Mouse (Mus musculus) adrenal gland, postnatal 36 days (tissue): Measurements from ENCODE around the gene Ankle2. TPM values are rescaled to one million over a fixed set of nuclear protein-coding genes. Genes with fewer than 3 reads are reported as not detected.

Experiments
- DNase-seq, 2 experiments: peaks; one replicate each; pipeline ENCODE4 v3.0.0; 2021; ENCODE audit warnings: mixed read lengths in 1 of 2
- long read RNA-seq, 2 experiments: library from polyadenylated mRNA; stranded (forward); transcript quantifications; one replicate each; pipeline ENCODE4 v2.0.0; 2021; ENCODE audit warnings: borderline sequencing depth in 2 of 2
- total RNA-seq, 2 experiments: library from RNA; stranded (reverse); gene quantifications; 2 replicates each; pipeline ENCODE4 v1.2.3; 2021

Ankle2 gene
- 10 to 100 TPM; 43.7 to 44.9 TPM for total RNA-seq
- long read RNA-seq, experiment 1, full-length matches to known transcripts: 22 of 34 reads
- long read RNA-seq, experiment 1, partial matches to known transcripts: 12 of 34 reads
- long read RNA-seq, experiment 1, other reads (novel, unspliced or antisense): 0 of 34 reads
- long read RNA-seq, experiment 2, full-length matches to known transcripts: 9 of 14 reads
- long read RNA-seq, experiment 2, partial matches to known transcripts: 1 of 14 reads
- long read RNA-seq, experiment 2, other reads (novel, unspliced or antisense): 4 of 14 reads

DNA sequence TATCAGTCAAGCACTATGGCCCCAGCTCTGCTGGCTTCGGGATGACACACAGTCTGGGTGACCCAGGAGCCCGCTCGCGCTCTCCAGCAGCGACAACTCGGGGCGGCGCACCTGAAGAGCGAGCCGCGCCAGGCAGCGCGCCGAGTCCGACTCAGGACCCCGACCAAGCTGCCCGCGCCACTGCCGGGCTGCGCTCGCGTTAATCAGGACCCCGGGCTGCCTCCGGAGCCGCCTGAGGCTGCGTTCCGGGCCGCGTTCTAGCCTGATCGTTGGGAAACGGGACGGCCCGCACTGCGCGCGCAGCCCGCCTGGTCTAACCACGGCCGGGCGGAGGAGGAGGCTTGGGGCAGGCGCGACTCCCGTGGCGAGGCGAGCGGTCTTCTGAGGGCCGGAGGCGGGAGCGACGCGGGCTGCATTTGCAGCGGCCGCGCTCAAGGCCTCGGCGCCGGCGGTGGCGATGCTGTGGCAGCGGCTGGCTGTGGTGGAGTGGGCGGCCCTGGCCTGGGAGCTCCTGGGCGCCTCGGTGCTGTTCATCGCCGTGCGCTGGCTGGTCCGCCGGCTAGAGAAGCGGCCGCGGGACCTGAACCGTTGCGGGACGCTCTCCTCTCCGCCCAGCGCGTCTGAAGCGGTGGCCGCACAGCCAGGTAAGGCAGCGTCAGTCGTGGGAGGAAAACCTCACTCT lies at the start of gene Ankle2:
Gene Ankle2 (plus strand): TSS at position 225 of the 682 bp plus-strand sequence.
- peak; percentile 94 to 95 for DNase-seq

DNA sequence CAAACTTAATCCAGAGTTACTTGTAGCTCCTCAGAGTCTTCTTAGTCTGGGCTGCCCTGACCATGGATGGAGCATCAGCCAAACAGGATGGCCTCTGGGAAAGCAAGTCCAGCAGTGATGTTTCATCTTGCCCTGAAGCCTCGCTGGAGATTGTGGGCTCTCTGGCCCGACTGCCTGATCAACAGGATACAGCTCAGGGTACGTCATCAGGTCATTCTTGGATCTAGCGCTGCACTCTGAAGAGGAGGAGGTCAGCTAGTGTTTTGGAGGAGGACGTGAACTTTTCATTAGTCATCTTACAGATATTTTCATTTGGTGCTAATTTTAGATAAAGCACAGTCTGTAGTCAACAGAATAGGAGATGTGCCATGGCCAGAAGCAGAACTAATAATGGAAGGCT lies 49.1 kb upstream of the Ankle2 start:
- peak; percentile 49 to 57 for DNase-seq

DNA sequence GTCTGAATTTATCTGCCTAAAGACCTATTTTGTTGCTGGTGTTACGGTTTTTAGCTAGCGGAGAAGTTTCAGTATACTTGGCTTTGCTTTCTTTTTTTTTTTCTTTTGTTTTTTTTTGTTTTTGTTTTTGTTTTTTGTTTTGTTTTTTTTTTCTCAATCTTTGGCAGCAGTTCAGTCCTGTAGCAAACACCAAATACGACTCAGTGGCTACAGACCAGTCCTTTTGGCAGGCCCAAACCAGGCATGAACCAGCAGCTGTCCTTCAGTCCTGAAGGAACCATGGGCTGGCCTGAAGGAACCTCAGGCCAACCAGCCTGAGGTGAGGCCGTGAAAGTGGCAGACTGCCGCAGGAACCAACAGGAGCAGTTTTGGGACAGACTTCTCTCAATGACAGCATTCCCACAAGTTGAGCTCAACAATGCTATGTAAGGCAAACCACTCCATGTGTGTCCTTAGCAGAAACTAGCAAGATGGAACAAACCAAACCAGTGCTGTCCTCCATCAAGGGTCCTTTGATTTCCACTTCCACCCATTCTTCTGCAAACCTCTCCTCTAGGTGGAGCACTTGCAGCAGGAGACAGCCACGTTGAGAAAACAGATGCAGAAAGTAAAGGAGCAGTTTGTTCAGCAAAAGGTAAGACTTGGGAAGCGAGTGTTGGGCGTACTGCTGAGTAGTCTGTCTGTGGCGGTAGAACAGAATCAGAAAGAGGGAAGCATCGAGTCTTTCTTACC lies 27.5 kb upstream of the Ankle2 start:
- DNase-seq: peak in 1 of 2 experiments; percentile 12

DNA sequence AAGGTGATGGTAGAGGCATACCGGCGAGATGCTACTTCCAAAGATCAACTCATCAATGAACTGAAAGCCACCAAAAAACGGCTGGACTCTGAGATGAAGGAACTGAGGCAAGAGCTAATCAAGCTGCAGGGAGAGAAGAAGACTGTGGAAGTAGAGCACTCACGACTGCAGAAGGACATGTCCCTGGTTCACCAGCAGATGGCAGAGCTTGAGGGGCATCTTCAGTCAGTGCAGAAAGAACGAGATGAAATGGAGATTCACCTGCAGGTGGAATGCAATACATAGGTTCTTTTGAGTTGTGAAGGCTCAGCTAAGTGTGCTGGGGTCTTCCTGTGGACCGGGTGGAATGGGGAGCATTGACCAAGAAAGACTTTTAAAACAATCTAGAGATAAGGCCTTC lies 26.0 kb upstream of the Ankle2 start:
- no peak for DNase-seq

DNA sequence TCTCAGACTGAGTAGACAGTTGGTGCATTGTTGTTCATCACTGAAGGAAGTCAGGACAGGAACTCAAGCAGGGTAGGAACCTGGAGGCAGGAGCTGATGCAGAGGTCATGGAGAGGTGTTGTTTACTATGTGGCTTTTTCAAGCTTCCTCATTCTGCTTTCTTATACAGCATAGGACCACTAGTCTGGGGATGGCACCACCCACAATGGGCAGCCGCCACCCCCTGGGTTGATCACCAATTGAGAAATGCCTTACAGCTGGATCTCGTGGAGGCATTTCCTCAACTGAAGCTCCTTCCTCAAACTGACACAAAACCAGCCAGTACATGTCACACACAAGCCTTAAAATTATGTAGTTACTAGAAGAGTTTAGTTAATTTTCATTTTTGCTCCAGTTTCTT lies 19.5 kb upstream of the Ankle2 start:
- no peak for DNase-seq

DNA sequence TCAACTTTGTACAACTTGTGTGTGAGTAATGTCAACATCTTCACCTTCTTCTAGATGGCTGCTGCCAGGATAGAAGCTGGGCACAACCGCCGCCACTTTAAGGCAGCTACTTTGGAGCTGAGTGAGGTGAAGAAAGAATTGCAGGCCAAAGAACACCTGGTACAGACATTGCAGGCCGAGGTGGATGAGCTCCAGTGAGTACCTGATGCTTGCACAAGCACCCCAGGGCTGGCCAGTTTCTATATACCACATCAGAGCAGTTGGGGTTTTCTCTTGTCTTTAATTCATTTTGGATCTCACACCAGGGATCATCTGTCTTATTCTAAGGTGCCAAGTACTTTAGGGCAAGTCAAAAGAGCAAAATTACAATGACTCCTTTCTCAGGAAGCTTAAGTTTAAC lies 14.0 kb upstream of the Ankle2 start:
- no peak for DNase-seq

DNA sequence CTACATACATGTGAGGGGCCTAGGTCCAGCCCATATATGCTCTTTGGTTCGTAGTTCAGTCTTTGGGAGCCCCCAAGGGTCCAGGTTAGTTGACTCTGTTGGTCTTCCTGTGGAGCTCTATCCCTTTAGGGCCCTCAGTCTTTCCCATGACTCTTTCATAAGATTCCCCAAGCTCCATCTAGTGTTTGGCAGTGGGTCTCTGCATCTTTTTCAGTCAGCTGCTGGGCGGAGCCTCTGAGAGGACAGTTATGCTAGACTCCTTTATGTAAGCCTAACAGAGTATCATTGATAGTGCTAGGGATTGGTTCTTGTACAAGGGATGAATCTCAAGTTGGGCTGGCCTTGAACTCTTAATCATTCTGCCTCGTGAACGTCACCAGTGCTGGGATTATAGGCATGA lies 10.5 kb upstream of the Ankle2 start:
- no peak for DNase-seq

DNA sequence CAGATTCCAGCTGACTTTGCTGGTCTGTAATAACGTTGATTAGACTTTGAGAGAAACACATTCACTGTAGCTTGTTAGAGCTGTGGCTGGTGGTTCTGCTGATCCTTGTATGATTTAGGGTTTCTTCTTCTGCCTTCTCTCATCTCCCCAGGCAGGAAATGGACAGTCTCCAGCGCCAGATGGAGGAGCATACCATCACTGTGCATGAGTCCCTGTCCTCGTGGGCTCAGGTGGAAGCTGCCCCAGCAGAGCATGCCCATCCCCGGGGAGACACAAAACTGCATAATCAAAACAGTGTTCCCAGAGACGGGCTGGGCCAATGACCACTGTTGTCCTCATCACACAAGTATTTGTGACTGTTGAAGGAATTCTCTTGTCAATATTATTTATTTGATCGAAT lies 8.0 kb upstream of the Ankle2 start:
- no peak for DNase-seq

DNA sequence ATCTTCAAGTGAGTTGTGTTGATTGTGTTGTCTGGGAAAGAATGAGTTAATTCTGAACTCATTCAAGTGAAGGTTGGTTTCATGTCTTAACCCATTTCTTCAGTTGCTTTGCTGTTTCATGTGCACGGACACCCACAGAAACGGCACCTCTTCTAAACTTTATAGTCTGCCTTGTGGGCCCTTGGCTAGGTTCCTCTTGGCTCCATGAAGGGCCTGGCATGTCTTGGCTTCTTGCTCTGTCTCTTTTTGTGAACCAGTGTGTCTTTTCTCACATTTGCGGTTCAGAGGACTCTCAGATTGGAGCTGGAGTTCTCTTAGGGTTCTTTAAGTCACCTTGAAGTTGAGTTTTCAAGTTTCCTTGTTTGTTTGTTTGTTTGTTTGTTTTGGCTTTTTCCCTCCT lies 5.7 kb upstream of the Ankle2 start:
- no peak for DNase-seq

DNA sequence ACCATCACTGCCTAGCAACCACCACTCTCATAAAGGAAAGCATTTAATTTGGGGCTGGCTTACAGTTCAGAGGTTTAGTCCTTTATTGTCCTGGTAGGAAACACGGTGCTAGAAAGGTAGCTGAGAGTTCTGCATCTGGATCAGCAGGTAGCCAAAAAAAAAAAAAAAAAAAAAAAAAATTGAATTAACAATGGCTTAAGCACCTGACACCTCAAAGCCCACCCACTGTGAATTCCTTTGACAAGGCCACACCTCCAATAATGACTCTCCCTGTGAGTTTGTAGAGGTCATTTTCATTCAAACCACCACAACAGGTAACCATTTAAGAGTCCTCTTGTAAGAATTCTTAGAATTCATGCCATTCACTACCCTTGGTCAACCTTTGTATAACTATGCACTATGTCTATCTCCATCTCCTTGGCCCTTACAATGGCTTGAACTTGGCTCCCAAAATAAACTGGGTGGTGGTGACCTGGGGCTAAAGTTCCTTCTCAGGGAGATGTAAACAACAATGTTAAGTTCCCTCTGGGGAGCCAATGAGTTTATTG lies 3.4 kb upstream of the Ankle2 start:
- DNase-seq: no peak

DNA sequence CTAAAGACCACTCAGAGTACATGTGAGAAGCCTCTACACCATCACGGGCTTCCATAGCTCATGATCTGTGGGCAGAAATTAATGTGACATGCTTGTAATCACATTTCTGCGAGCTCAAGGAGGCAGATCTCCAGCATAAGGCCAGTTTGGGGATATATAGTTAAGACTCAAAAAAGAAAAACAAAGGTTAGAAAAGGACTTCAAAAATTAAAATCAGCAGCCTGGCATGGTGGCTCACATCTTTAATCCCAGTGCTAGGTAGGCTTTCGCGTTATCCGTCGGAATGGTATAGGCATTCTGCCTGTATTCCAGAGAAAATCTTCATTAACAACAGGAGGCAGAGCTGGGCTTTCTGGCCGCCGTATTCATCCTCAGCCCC lies 414 bp upstream of the Ankle2 start:
- peak in 1 of 2 experiments; percentile 4 for DNase-seq

DNA sequence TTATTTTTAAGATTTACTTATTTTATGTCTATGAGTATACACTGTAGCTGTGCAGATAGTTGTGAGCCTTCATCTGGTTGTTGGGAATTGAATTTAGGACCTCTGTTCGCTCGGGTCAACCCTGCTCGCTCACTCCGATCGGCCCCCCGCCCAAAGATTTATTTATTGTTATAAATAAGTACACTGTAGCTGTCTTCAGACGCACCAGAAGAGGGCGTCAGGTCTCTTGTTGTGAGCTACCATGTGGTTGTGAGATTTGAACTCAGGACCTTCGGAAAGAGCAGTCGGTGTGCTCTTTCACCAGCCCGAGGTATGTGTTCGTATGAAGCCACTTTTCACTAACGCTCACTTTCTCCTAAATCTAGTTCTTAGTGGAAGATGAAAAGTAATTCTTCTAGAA lies 834 bp downstream of the Ankle2 start:
- DNase-seq: peak in 1 of 2 experiments; percentile 13

DNA sequence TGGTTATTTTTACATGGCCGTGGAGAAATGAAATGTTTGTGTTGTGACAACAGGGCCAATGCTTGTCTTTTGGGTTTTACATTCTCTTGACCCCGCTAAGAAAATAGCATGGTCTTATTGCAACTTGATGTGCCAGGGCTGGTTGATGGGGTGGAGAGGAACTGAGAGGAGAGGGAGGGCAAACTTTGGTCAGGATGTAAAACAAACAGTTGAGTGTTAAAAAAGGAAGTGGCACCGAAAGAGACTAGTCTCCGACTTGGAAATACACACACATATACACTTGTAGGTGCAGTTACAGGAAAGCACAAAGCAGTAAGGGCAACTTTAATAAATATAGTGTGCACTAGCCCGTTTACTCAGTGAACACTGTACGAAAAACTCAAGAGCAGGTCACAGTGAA lies 1.5 kb downstream of the Ankle2 start:
- DNase-seq: no peak

DNA sequence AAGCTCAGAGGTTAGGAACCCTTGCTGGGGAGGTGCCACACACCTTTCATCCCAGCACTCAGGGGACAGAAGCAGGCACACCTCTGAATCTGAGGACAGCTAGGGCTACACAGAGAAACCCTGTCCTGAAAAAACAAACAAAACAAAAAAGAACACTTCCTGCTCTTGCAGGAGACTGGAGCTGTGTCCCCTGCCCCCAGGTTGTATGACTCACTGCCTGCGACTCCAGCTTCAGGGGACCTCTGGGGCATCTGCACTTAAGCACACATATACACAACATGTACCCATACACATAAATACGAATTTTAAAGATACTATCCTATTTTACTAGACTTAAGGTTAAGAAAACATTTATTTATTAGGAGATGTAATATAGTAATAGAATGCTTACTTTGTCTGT lies 13.3 kb downstream of the Ankle2 start:
- DNase-seq: no peak

DNA sequence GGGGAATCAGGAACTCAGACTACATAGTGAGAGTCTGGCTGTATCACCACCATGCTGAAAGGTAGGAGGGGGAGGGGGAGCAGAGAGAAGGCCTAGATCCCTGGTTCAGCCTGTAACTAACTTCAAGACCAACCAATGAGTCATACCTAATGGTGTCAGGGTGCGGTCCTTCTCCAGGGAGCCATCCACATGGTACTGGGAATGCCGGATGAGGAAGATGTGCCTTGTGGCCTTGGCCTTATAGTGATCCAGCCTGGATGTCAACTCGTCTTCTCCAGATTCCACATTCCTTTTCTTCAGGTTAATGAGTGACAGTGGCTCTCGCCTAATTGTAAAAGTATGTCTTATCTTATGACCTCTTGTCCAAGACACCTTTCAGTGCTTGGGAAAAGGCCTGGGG lies 36.1 kb downstream of the Ankle2 start:
- DNase-seq: no peak

DNA sequence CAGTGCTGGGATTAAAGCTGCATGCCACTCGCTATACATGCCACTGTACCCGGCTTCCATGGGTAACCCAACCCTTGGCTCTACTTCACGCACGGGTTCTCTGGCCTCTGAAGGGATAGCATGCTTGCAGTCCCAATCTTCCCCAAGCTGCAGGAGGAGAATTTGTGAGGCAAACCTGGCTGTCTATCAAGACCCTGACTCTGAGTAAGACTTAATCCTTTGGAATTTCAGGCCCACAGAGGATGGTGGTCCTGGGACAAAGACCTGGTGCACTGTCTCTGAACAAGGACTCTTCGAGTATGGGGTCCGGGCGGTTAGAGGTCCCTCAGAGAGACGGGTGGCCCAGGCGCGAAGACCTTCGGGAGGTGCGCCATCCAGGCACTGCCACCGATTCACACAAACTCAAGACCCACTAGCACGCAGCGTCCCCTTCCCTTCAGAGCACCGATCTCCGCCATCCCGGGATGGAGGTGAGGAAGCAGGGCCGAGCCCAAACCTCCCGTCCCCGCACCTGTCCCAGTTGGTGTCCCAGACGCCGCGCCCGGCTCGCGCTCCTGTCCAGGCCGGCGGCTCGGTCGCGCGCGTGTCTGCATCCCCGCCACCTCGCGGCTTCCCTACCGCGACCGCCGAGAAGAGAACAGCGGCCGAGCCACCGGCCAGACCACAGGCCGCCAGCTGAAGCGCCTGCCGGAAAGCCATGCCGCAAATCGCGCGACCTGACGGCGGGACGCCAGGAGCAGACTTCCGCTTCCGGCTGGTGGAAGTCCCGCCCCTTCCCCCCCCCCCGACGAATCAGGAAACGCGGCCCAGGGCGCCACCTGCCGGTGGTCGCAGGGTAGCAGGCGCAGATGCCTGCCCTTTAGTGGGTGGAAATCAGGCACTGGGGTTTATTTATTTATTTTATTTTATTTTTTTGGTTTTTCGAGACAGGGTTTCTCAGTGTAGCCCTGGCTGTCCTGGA lies 38.6 kb downstream of the Ankle2 start, which contains the start of gene Pgam5:
Gene Pgam5 (minus strand): TSS at position 773 of the 961 bp plus-strand sequence.
- DNase-seq: peak; percentile 92 to 96

DNA sequence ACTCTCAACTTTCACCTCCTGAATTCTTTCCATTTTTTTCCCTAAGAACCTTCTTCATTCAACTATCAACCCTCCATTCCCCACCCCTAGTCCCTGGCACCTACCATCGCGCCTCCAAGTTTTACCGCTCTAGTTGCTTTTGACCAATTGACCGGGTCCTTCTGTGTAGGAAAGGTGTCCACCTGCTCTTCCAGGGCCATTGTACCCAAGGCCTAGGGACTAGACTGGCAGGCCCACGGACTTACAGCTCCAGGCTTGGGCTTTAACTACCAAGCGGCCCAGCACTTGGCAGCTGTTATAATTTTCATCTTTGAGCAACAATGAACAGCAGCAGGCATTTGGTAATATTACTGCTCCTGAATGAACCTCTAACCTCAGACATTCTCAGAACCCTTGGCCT lies 39.4 kb downstream of the Ankle2 start:
- no peak for DNase-seq

DNA sequence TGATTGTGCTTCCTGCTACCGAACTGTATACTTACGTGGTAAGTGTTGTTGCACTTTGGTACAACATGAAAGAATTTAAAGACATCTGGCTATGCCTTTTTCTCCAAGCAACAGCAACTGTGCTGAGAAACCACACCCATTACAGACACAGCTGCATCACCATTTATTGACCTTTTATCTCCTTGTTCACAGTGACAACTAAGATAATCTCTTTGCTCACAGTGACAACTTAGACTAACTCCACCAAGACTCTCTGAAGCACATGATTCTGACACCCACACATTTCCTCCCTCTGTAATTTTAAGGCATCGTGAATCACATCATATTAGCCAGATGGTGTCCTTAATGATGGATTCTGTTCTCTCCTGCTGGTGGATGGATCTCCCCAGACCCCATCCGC lies 43.3 kb downstream of the Ankle2 start:
- no peak for DNase-seq

DNA sequence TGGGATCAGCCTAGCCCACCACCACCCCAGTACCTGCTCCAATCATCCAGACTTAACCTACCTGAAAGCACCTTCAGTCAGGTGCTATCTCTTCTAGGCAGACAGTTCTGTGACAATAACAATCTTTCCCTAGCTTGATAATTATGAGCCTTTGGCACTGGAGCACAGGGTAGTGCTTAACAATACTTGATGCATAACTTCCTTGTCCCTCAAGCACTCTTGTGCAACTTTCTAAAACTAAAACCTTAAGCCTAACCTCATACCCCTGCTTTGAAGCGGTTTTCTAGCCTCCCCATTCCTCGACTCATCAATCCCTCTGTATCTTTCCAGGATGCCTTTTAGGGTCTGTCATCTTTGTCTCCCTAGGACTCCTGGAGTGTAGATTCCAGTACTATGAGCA lies 44.0 kb downstream of the Ankle2 start:
- DNase-seq: no peak

DNA sequence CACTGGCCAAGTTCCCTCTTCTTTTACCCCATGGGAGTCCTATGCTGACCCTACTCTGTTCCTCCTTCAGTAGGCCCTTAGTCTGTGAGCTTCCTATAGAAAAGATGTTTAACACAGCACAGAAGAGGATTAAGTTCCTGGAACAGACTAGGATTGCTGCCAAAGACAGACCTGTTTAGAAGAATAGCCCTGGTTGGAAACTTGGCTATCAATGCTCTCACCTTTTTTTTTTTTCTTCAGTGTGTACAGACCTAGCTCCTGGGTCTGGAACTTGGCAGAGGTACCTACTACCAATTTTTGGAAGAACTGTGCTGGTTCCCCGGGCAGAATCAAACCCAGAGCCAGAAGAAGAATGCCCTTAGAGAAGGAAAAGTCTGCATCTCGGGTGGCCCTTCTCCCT lies 45.6 kb downstream of the Ankle2 start:
- no peak for DNase-seq

DNA sequence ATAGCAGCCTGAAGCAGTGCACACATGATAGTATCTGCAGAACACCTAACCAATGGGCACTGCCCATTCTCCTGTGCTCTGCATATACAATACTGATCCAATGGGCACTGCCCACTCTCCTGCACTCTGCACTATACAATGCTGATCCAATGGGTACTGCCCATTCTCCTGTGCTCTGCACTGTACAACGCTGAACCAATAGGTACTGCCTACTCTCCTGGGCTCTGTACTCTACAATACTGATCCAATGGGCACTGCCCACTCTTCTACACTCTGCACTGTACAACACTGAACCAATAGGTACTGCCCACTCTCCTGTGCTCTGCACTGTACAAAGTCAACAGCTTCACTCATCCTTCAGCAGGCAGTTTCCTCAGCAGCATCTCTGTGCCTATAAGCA lies 46.1 kb downstream of the Ankle2 start:
- no peak for DNase-seq

DNA sequence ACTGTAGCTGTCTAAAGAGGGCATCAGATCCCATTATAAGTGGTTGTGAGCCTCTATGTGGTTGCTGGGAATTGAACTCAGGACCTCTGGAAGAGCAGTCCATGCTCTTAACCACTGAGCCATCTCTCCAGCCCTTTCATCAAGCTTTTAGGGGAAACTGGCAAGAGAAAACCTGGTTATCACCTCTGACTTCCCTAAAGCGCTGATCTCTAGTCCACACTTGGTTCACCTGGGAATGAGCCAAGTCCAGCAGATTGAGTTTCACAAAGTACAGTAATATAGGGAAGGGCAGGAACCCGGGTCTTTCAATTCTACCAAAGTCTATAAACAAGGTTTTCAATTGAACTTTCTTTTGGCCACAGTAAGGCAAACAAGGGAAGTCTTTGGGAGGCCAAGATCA lies 51.2 kb downstream of the Ankle2 start:
- DNase-seq: no peak
